Mouse (Mus musculus) neural tube, embryonic 12.5 days (tissue): ENCODE results near the gene Npas3. TPM values are rescaled to one million over a fixed set of nuclear protein-coding genes. Genes with fewer than 3 reads are reported as not detected.
A peak's percentile ranks its signal among the peaks of the same experiment; 100 is the strongest.

ENCODE experiments used
- ATAC-seq: fragments of 200-750 bp; cut with Nextera tagmentation; 2 replicates; pipeline ENCODE4 v1.8.0; 2017; ENCODE audit warnings: low read depth, mild to moderate bottlenecking, moderate TSS enrichment, moderate library complexity; ENCODE audit not compliant: low FRiP score
- H3K27ac ChIP-seq: fragments of 300-500 bp; sonication (generic); 2 replicates; pipeline ENCODE4 v1.5.1; 2016
- H3K27me3 ChIP-seq: fragments of 300-500 bp; sonication (generic); replicated peaks from 2 replicates; pipeline ENCODE4 v1.6.1; 2016; ENCODE audit warnings: mild to moderate bottlenecking
- H3K36me3 ChIP-seq: fragments of 300-500 bp; sonication (generic); 2 replicates; pipeline ENCODE4 v1.6.1; 2016; ENCODE audit warnings: mild to moderate bottlenecking
- H3K4me1 ChIP-seq: fragments of 300-500 bp; sonication (generic); 2 replicates; pipeline ENCODE4 v1.6.1; 2016
- H3K4me2 ChIP-seq: fragments of 300-500 bp; sonication (generic); replicated peaks from 2 replicates; pipeline ENCODE4 v1.6.1; 2016; ENCODE audit warnings: mild to moderate bottlenecking
- H3K4me3 ChIP-seq: fragments of 300-500 bp; sonication (generic); 2 replicates; pipeline ENCODE4 v1.5.1; 2016
- H3K9ac ChIP-seq: fragments of 300-500 bp; sonication (generic); 2 replicates; pipeline ENCODE4 v1.6.1; 2016; ENCODE audit warnings: mild to moderate bottlenecking
- H3K9me3 ChIP-seq: fragments of 300-500 bp; sonication (generic); 2 replicates; pipeline ENCODE4 v1.6.1; 2016; ENCODE audit warnings: mild to moderate bottlenecking
- WGBS: fragments of 180-500 bp; shearing (Covaris S2); methylation state at CpG from one replicate; pipeline ENCODE4 v1.1.7; 2016; 5-methylcytosine and 5-hydroxymethylcytosine counted together
- polyA plus RNA-seq: library from polyadenylated mRNA; unstranded; fragments of >200 nt; fragmentation: Nextera tagmentation; extraction: Ambion mirVana; gene quantifications from 2 replicates; pipeline ENCODE4 v1.2.1, GENCODE M21; 2016

The Npas3 gene
- polyA plus RNA-seq, 1 experiment from 2014 or later = 21.4 TPM

DNA sequence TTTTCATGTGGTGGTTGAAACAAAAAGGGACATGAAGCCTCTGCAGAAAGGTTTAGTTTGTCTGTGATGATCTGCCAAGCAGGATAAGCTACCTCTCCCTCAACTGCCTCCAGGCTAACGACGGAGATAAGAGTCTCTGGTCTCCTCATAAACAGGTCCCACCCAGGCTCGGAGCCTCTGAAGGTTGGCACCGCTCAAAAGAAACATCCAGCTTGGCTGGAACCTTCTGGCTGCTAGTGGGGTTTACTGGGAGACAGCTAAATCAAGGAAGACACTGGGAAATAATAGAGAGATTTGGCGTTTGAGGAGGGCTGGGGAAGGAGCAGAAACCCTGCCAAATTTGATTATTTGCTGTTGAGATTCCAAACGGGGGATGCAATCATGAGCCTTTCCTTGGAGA lies 584.1 kb downstream of the Npas3 start:
- Histone ChIP-seq H3K36me3 (no peaks in the 10 kb centered on the region), H3K4me3 (no peak overlapping the region), H3K9ac (no peak overlapping the region), H3K4me1 (peaks cover 15% of the 10 kb centered on the region), H3K27ac (no peak overlapping the region), H3K9me3 (no peaks in the 10 kb centered on the region), H3K4me2 (no peak overlapping the region), H3K27me3 (no peaks in the 10 kb centered on the region)
- no peak for ATAC-seq
- WGBS = 72% methylated on average over 6 of the region's 6 CpGs

DNA sequence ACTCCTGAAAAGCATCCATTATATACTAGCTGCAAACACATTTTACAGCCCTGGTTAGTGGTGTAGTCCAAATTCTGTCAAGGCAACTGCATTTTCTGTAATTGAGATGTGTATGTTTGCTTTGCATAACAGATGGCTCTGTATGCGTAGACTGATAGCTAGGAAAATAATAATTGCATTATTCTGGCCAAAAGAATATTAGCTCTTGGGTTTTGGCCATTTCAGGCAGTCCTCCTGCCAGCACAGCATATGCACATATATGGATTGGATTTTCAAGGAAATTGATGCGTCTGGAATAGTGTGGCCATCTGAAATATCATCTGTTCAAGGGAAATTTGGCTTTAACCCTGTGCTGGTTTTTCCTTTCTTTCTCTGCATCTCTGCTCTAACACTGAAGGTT lies 584.9 kb downstream of the Npas3 start:
- ATAC-seq = no peak
- no peaks in the 10 kb centered on the region for H3K36me3 ChIP-seq
- no peak overlapping the region for H3K9ac ChIP-seq
- 91% methylated on average over 2 of the region's 2 CpGs for WGBS
- no peak overlapping the region for H3K27ac ChIP-seq
- no peaks in the 10 kb centered on the region for H3K9me3 ChIP-seq
- H3K4me3 ChIP-seq = no peak overlapping the region
- no peaks in the 10 kb centered on the region for H3K27me3 ChIP-seq
- H3K4me2 ChIP-seq = no peak overlapping the region
- H3K4me1 ChIP-seq = peaks cover 22% of the 10 kb centered on the region

DNA sequence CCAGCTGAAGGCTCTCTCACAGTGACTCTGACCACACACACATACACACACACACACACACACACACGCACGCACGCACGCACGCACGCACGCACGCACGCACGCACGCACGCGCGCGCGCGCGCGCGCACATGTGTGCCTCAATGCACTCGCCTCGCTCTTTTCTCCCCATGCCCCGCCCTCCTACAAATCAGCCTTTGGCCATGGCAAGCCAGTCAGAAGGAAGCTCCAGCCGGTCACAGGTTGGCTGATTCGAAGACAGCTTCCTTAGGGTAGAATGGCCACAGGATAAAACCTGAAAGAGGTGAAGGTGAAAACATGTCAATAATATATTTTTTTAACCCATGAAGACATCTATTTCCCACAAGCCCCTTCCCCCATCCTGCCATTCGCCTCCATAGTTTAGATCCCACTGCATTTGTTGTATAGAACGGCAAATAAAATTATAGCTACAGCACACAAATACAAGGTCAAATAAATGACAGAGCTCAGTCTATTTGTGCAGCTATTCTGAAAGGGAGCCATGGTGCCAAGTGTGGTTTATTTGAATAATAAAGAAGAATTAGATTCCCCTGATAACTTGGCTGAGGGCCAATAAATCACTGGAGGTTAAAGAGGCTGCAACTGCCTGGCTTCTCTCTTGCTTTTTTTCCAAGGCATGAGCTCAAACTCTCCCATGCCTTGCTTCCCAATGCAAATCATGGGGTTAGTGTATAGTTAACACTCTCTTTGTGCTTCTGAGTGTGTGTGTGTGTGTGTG lies 587.7 kb downstream of the Npas3 start:
- no peak overlapping the region for H3K9ac ChIP-seq
- H3K36me3 ChIP-seq = no peaks in the 10 kb centered on the region
- 57% methylated on average over 27 of the region's 27 CpGs for WGBS
- peaks cover 29% of the 10 kb centered on the region for H3K4me1 ChIP-seq
- H3K4me2 ChIP-seq = no peak overlapping the region
- no peaks in the 10 kb centered on the region for H3K9me3 ChIP-seq
- no peaks in the 10 kb centered on the region for H3K27me3 ChIP-seq
- no peak overlapping the region for H3K4me3 ChIP-seq
- no peak overlapping the region for H3K27ac ChIP-seq
- 0 out of 2 replicates have a peak, but pooled peaks have one; percentile 46 for ATAC-seq

- 71% methylated on average over 15 of the region's 15 CpGs for WGBS
- H3K4me2 ChIP-seq = no peak overlapping the region
- H3K36me3 ChIP-seq = no peaks in the 10 kb centered on the region
- no peak for ATAC-seq
- H3K9ac ChIP-seq = no peak overlapping the region
- no peak overlapping the region for H3K27ac ChIP-seq
- no peaks in the 10 kb centered on the region for H3K27me3 ChIP-seq
- H3K4me3 ChIP-seq = no peak overlapping the region
- H3K9me3 ChIP-seq = no peaks in the 10 kb centered on the region
- peaks cover 29% of the 10 kb centered on the region for H3K4me1 ChIP-seq
These were observed 588.9 kb downstream of the Npas3 start for GRCm38 (mm10) chr12:53837408-53837807.

- Histone ChIP-seq H3K4me2 (no peak overlapping the region), H3K4me1 (peaks cover 29% of the 10 kb centered on the region)
- peak; percentile 43; the same call in 1 of the 2 replicates for ATAC-seq
These were observed 590.1 kb downstream of the Npas3 start for GRCm38 (mm10) chr12:53838541-53838940.

DNA sequence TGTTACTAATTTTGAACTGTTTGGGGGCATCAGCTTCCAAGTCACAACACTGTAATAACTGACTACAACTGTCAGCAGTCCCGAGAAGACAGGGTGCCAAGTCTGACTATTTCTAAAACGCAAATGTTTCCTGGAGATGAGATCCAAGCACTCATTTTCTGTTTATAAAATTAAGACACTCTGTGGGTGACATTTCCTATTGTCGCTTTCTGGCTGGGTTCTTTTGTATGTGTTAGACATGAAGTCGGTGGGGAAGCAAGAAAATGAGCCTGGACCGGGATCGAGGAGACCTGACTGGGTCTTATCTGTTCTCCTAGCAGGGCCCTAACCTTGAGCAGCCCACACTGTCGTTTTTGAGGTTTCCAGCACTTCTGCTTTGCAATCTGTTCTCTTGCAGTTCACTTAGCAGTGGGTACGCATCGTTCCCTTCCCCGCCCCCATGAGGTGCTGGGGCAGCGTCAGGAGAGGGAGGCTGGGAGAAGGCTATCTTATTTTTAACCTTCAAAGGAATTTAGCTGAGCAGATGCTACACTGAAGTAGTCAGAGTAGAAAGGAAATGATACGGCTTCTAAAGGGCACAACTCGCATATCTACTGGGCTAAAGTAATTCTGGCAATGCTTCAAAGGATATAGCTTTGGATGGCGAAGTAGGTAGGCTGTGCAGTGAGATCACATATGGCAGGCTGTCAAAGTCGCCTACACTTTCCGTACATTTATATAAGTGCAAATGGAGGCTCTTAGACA lies 593.6 kb downstream of the Npas3 start:
- WGBS = 78% methylated on average over 16 of the region's 16 CpGs
- H3K27me3 ChIP-seq = no peaks in the 10 kb centered on the region
- no peak overlapping the region for H3K9ac ChIP-seq
- H3K4me1 ChIP-seq = peaks cover 32% of the 10 kb centered on the region
- no peak overlapping the region for H3K4me2 ChIP-seq
- no peaks in the 10 kb centered on the region for H3K9me3 ChIP-seq
- no peak overlapping the region for H3K27ac ChIP-seq
- ATAC-seq = no peak
- no peak overlapping the region for H3K4me3 ChIP-seq
- H3K36me3 ChIP-seq = no peaks in the 10 kb centered on the region

More at GRCm38 (mm10) chr12:53838541-53838940, 590.1 kb downstream of the Npas3 start:
- Histone ChIP-seq H3K4me3 (no peak overlapping the region), H3K36me3 (no peaks in the 10 kb centered on the region), H3K27ac (no peak overlapping the region), H3K9ac (no peak overlapping the region), H3K27me3 (no peaks in the 10 kb centered on the region), H3K9me3 (no peaks in the 10 kb centered on the region)
- 13% methylated on average over 7 of the region's 7 CpGs for WGBS

GRCm38 (mm10) chr12:53843626-53844025 lies 595.1 kb downstream of the Npas3 start:
- 37% methylated on average over 3 of the region's 3 CpGs for WGBS
- Histone ChIP-seq H3K36me3 (no peaks in the 10 kb centered on the region), H3K27me3 (no peaks in the 10 kb centered on the region), H3K9ac (no peak overlapping the region), H3K4me3 (no peak overlapping the region), H3K9me3 (no peaks in the 10 kb centered on the region), H3K27ac (no peak overlapping the region), H3K4me1 (peaks cover 17% of the 10 kb centered on the region), H3K4me2 (no peak overlapping the region)
- ATAC-seq = no peak

- H3K4me2 ChIP-seq = no peak overlapping the region
- H3K36me3 ChIP-seq = no peaks in the 10 kb centered on the region
- H3K27ac ChIP-seq = no peak overlapping the region
- H3K9me3 ChIP-seq = no peaks in the 10 kb centered on the region
- no peak overlapping the region for H3K4me3 ChIP-seq
- no peaks in the 10 kb centered on the region for H3K27me3 ChIP-seq
- no peak for ATAC-seq
- peaks cover 13% of the 10 kb centered on the region; the same call in 1 of the 2 replicates for H3K4me1 ChIP-seq
- H3K9ac ChIP-seq = no peak overlapping the region
- 71% methylated on average over 12 of the region's 12 CpGs for WGBS
These were observed 597.7 kb downstream of the Npas3 start for GRCm38 (mm10) chr12:53846154-53846665.

DNA sequence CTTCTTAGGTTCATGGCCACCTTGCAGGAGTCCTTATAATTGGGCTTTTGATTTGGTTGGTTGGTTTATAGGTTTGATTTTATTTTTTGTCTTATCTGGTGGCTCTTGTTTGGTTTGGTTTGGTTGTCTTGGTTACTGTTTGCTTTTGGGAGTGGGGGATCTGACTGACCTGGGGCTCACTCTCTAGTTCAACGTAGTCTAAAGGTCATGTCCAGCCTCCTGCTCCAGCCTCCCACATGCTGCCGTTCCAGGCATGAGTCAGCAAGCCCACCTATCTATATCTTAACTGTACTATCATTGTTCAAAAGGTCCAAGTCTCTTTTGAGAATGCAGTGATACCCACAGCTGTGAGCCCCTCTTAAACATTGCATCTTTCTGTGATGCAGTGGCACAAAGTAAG lies 600.8 kb downstream of the Npas3 start:
- Histone ChIP-seq H3K9ac (no peak overlapping the region), H3K27ac (no peak overlapping the region), H3K36me3 (no peaks in the 10 kb centered on the region), H3K27me3 (no peaks in the 10 kb centered on the region), H3K9me3 (no peaks in the 10 kb centered on the region), H3K4me1 (peaks cover 13% of the 10 kb centered on the region; the same call in 1 of the 2 replicates), H3K4me2 (no peak overlapping the region), H3K4me3 (no peak overlapping the region)
- WGBS = 90% methylated on average over 2 of the region's 2 CpGs
- no peak for ATAC-seq

- Histone ChIP-seq H3K4me3 (no peak overlapping the region), H3K4me1 (no peaks in the 10 kb centered on the region), H3K9ac (no peak overlapping the region), H3K36me3 (no peaks in the 10 kb centered on the region), H3K27ac (no peak overlapping the region), H3K9me3 (no peaks in the 10 kb centered on the region), H3K4me2 (no peak overlapping the region), H3K27me3 (no peaks in the 10 kb centered on the region)
- WGBS = 75% methylated on average over 2 of the region's 2 CpGs
- no peak for ATAC-seq
These were observed 604.0 kb downstream of the Npas3 start for GRCm38 (mm10) chr12:53852432-53852831.

DNA sequence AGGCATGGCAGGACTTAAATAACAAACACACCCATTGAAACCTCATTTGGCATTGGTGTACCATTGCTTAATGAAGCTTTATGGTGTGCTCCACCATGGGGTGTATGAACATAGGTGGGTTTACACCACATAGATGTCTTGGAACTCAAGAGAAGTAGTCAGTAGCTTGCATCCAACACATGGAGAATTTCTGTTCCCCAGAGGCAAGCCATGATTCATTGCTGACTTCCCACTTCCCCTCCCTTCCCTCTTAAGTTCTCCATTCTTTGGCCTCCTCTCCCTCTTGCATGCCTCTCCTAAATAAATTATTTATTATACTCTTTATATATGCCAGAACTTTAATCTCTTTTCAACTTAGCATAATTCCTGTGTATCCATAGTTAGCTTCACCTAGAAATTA lies 611.7 kb downstream of the Npas3 start:
- no peaks in the 10 kb centered on the region for H3K36me3 ChIP-seq
- no peak for ATAC-seq

GRCm38 (mm10) chr12:53862281-53862680 lies 613.8 kb downstream of the Npas3 start:
- Histone ChIP-seq H3K27me3 (no peaks in the 10 kb centered on the region), H3K9ac (no peak overlapping the region), H3K36me3 (no peaks in the 10 kb centered on the region), H3K9me3 (no peaks in the 10 kb centered on the region), H3K4me2 (no peak overlapping the region), H3K27ac (no peak overlapping the region), H3K4me1 (peaks cover 17% of the 10 kb centered on the region; the same call in 1 of the 2 replicates), H3K4me3 (no peak overlapping the region)
- 83% methylated on average over 6 of the region's 6 CpGs for WGBS
- ATAC-seq = no peak

More for the DNA sequence above, 611.7 kb downstream of the Npas3 start:
- H3K27ac ChIP-seq = no peak overlapping the region
- peaks cover 11% of the 10 kb centered on the region; the same call in 1 of the 2 replicates for H3K4me1 ChIP-seq
- no peaks in the 10 kb centered on the region for H3K9me3 ChIP-seq
- no peak overlapping the region for H3K4me3 ChIP-seq
- H3K9ac ChIP-seq = no peak overlapping the region
- no peak overlapping the region for H3K4me2 ChIP-seq
- H3K27me3 ChIP-seq = no peaks in the 10 kb centered on the region
